8 mouse cellular contexts compared by ENCODE assay signal in the genomic region with DNA sequence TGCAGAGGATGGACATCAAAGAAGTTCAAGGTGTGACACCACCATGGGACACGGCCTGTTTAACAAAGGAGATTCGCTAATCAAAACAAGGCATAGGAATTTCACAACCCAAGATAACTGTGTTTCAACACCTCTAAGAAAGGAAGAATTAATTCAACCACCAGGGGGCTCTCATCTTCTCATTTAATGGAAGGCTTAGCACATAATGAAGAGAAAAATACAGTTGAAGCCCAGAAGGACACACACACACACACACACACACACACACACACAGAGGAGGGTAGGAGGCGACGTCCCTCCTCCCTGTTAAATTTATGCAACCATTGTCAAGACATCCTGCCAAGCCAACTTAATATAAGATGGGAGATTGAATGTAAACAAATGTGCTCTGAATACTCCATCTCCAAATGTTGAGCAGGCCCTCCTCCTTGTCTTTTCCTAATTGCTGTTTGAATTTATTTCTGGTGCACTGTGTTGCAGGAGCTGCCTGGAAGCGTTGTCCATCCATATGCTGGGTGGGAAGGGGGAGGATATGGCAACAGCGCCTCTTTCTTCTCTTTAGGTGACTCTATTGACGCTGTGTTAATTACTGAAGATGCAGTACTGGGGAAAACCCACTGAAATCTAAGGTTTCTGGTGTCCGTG.
DNase-seq lines count a peak whose midpoint lies in the region; ATAC-seq and TF ChIP-seq lines count a peak whose summit lies in the region.

No protein-coding gene starts in this region.

- WGBS in liver, adult 2 months, result 47% methylated on average over 8 of the region's 8 CpGs
- 40% methylated on average over 8 of the region's 8 CpGs for WGBS in liver, embryonic 12.5 days (ENCODE audit: insufficient replicate concordance)

- H3K4me1 ChIP-seq in liver, adult 2 months (ENCODE audit: control insufficient read depth, insufficient read depth, low read length), result no peaks in the 10 kb centered on the region; the same call in 1 of the 2 replicates
- H3K4me1 ChIP-seq in liver, embryonic 12.5 days, result no peaks in the 10 kb centered on the region

- H3K9ac ChIP-seq in liver, adult 2 months (ENCODE audit: low read depth, low read length), result no peak overlapping the region
- no peak overlapping the region for H3K9ac ChIP-seq in liver, embryonic 12.5 days

- TF ChIP-seq CTCF in liver, adult 2 months (IDR thresholded peaks at IDR 0.05; ENCODE audit: low read depth, low read length), result 0 out of 2 replicates have a peak, but pooled peaks have one; percentile 17

- no peak overlapping the region for H3K4me3 ChIP-seq in liver, adult 2 months (ENCODE audit: insufficient read depth, low read depth, low read length)
- no peak overlapping the region for H3K4me3 ChIP-seq in liver, embryonic 12.5 days

- H3K27ac ChIP-seq in liver, adult 2 months (replicated peaks; ENCODE audit: insufficient read depth, low read depth, low read length), result no peak overlapping the region
- no peak overlapping the region for H3K27ac ChIP-seq in liver, embryonic 12.5 days

- no peak for TF ChIP-seq POLR2A in liver, adult 2 months (IDR thresholded peaks at IDR 0.05; ENCODE audit: extremely low read depth, insufficient read depth, low read length)

- no peaks in the 10 kb centered on the region for H3K79me2 ChIP-seq in liver, adult 2 months (ENCODE audit: control insufficient read depth, insufficient read depth, low read length)

- no peak for ATAC-seq in liver, embryonic 12.5 days
- peak; percentile 68 for ATAC-seq in megakaryocyte progenitor cell, adult 5-6 weeks (replicated peaks; ENCODE audit: poor library complexity)

- peak; percentile 14 for DNase-seq in adrenal gland, adult 2 months
- DNase-seq in adrenal gland, postnatal 25 days, result no peak
- peak; percentile 62 for DNase-seq in liver, adult 2 months (ENCODE audit: extremely low read depth, low read depth, low spot score)
- DNase-seq in c-Kit-positive CD71-positive TER-119-positive erythroid progenitor cells, embryonic 14.5 days (ENCODE audit: low spot score), result peak; percentile 26
- peak; percentile 79 for DNase-seq in induced T-regulatory cell, adult 2 months (ENCODE audit: low read depth)
- DNase-seq in ovary, postnatal 10 days (ENCODE audit: low spot score), result no peak

- H3K36me3 ChIP-seq in liver, adult 2 months (ENCODE audit: control insufficient read depth, insufficient read depth, low read length), result no peaks in the 10 kb centered on the region
- H3K36me3 ChIP-seq in liver, embryonic 12.5 days, result no peaks in the 10 kb centered on the region

- no peaks in the 10 kb centered on the region for H3K9me3 ChIP-seq in liver, embryonic 12.5 days (replicated peaks)

- no peaks in the 10 kb centered on the region; the same call in 1 of the 2 replicates for H3K27me3 ChIP-seq in liver, adult 2 months (ENCODE audit: control insufficient read depth, insufficient read depth, low read length)
- no peaks in the 10 kb centered on the region for H3K27me3 ChIP-seq in liver, embryonic 12.5 days (replicated peaks)

- no peak overlapping the region for H3K4me2 ChIP-seq in liver, embryonic 12.5 days

Comparison
In these comparisons a context has a peak if more than half of its experiments do, and no peak if none do; other contexts are left out.
1. DNase-seq: peak in adrenal gland, adult 2 months (single experiment), liver, adult 2 months (single experiment), c-Kit-positive CD71-positive TER-119-positive erythroid progenitor cells, embryonic 14.5 days (single experiment) and induced T-regulatory cell, adult 2 months (single experiment); none in adrenal gland, postnatal 25 days (single experiment) and ovary, postnatal 10 days (single experiment).